Mouse (Mus musculus) thymus, postnatal 36 days (tissue): Measurements from ENCODE around the gene Gp2.

Source experiments
- DNase-seq, 2 experiments: peaks; one replicate each; pipeline ENCODE4 v3.0.0; 2022; ENCODE audit warnings: mixed read lengths in 2 of 2

Gene Gp2

GRCm38 (mm10) chr7:119459185-119459584 lies at the start of gene Gp2:
Gene Gp2 (minus strand): TSS chr7:119459285.
- DNase-seq, result no peak

GRCm38 (mm10) chr7:119490041-119490780 lies 31.1 kb upstream of the Gp2 start:
- DNase-seq, result no peak

DNA sequence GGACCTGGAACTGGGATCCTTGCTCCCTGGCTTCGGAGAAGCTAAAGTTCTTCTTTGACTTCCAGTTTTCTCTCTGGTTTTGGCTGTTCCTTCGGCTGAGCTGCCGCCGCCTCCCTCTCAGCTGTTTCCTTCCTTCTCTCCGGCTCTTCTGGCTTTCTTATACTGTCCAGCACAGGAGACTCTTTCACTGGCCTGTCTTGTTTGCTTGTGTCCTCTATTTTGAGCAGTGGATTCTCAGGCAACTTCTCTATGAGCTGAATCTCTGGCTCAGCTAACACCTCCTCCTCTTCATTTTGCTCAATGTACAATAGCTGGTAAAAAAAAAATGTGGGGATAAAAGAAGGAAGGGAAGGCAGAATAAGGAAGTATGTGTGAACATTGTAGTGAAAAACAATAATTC lies 27.6 kb upstream of the Gp2 start:
- DNase-seq, result no peak

DNA sequence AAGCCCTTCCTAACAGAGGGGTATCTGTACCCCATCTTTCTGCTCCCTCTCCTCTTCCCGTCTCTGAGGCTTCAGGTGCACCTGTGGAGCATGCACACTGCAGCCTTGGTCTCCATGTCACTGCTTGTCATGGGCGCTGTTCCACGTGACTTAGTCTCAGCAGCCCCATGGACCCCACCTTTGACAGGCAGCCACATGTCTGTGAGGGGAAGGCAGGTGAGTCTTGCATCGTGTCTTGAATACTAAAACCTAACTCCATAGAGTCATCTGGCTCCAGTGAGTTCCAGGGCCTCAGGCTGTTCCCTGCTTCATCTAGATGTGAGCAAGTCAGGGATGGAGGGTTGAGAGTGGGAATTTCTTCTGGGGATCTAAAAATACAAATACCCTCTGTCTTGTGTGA lies 25.1 kb upstream of the Gp2 start:
- no peak for DNase-seq

DNA sequence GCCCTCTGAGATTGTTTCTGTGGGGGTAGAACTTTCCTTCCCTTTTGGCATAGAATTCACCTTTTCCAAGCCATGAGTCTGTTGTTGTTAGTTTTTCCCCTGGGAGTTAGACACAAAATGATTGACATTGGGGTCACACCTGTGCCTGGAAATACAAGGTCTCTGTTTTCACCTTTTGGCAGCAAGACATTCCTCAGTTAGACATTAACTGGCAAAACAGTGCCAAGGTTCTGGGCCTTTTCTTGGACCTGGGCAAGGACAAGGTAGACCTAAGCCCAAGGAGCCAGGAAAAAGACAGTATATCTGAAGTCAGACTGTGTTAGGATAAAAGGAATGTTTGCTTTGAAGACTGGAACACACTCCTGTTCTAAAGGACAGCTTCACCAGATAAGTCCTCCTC lies 20.2 kb upstream of the Gp2 start, which contains the start of gene Umod:
TSS of gene Umod (minus strand) at position 27 of the 400 bp plus-strand sequence.
- no peak for DNase-seq

DNA sequence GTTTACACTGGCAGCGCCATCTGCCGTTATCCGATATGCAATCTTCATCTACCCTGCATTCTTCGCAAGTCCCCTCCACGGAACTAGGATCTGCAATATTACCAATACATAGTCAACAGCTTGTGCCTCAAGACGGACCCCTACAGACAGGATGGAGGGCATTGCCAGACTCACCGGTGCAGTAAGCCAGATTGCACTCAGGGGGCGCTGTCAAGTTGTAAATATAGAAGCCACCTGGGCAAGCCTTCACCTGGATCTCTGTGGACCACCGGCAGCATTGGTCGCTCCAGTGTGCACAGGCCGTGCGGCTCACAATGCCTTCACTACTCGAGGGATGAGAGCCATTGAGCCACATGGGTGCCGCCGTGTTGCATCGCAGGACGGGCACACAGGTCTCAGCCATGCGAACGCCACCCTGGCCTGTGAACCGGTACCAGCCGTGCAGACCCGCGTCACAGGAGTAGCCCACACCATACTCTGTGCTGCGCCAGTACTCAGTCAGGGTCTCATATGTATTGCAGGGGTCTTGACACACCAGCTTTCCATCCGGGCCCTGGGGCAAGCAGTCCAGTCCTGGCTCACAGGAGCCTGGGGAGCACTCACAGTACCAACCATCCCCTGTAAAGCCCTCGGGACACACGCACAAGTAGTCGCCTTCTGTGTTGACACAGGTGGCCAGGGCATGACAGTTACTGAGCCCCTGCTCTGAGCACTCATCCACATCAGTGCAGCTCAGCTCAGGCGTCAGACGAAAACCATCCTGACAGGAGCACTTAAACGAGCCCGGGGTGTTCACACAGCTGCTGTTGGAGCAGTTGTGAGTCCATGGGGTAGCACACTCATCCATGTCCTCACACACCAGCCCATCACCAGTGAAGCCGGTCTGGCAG lies 17.7 kb upstream of the Gp2 start:
- no peak for DNase-seq

DNA sequence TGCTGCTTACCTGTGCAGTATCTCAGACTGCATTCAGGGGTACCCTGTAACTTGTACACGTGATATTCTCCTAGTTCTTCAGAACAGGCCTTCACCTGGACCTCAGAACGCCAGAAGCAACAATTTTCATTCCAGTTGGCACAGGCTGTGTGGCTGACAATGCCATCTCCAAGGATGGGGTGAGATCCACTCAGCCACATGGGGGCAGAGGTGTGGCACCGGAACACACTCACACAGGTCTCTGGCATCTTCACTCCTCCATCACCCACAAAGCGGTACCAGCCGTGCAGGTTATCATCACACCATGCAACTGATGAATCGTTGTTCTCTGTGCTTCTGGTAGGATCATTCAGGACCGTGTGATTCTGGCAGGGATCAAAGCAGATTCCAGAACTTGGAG lies 4.9 kb downstream of the Gp2 start:
- no peak for DNase-seq

DNA sequence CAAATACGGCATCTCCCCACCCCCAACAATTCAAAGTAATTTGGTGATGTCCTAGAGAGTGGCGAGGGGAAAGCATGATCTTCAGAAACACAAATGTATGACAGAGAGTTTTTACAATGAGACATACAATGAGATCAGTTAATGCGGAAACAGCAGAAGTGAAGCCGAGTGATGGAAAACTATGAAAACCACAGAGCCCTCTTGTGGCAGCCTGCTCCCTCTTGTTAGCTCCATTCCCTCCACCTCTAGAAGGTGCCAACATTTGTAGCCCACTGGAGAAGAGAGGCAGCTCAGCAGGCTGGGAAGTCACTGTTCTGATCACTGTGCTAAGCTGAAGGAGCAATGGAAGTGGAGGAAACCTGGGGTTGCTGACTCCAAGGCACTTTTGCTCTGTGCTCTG lies 15.2 kb downstream of the Gp2 start:
- no peak for DNase-seq

- no peak for DNase-seq
Observed at GRCm38 (mm10) chr7:119441938-119442337, 17.1 kb downstream of the Gp2 start.

GRCm38 (mm10) chr7:119427180-119427616 lies 31.9 kb downstream of the Gp2 start:
- DNase-seq, result no peak

DNA sequence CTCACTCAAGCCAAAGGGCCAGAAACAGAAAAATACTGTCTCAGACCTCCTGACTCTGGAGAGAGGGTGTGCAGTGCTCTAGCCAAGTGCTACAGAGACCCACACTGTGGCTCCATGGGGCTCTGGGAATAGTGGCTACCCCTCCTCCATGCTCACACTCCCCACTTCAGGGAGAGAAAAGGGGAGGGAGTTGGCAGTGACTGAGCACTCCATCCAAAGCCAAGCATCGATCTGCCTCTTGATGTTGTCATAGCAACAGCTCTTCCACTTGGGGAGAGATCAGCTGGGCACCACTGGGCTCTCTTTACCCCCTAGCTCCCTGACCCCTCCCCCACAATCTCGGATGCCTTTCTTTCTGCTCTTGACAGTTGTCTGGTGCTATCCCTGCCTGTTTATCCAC lies 38.4 kb downstream of the Gp2 start:
- DNase-seq, result no peak

DNA sequence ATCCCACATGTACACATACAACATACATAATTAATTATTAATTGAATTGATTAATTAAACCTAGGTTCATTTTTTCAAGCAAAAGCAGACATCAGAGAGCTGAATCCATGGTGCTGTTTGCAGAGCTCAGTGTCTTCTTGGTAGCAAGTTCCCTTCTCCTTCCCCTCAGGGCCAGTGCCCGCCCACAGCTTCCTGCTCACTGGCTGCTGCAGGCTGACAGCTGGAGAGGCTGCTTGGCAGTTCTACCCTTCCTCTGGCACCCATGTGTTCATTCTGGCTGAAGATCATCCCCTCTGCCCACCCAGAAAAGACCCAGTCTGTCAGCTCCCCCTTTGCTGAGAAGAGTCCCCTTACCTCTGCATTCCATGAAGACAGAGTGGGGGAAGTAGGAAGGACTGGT lies 40.6 kb downstream of the Gp2 start:
- no peak for DNase-seq

DNA sequence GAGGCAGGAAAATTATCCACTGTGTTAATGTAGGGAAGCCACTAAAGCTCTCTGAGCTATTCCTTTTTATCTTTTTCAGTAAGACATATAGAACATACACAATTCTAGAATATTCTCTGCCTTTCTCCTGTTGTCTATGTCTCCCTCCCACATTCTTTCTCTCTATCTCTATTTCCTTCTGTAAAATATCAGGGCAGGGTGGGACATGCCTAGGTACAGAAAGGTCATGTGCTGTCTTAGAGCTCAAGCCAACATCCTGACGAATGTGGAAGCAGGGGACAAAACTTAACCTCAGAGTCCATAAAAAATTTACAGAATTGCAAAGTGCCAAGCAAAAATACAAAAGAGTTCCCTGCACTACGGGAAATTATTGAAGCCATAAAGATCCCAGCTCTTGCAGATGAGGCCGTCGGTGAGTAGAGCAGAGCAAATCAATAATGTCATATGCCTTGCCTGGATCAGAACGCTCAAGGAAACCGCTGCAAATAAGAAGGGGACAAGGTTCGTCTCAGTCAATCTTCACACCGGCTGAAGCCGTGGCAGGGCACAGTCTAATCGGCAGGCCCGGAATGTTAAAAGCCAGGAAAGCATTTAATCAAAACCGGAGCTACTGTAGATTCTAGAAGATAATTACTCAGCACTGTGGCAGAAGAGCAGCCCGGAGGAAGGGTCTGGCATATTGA lies 64.9 kb downstream of the Gp2 start:
- DNase-seq, result no peak
